ENCODE assay signal across 8 mouse cellular contexts in the genomic region with DNA sequence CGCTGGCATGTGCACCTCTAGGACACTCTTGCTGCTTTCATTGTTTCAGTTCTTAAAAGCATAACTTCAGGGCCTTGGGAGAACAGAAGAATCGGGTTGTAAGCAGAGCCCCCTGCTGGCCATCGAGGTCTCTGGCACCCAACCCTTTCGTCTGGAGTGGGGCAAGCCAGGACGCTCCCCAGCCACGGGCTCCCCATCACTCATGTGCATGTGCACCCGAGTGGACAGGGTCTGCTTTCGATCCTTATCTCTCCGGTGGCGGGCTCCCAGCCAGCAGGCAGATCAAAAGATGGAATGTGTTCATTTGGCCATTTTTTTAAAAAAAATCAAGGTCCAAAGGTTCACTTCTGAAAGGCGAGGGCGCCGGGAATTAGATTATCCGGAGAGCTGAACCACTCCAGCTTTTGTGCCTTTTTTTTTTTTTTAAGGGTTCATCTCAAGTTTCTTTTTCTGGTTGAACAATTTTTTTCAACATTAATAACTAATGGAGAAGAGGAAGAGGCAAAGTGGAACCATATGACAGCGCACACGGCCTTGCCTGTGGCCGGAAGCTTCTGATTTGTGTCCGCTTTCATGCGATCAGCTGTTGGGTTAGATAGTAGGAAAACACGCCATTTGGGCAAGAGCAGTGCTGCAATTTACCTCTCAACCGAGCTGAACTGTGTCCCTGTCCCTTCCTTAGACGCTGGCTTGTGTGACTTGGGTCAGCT. TPM values are rescaled to one million over a fixed set of nuclear protein-coding genes. Genes with fewer than 3 reads are reported as not detected.
A peak's percentile ranks its signal among the peaks of the same experiment; 100 is the strongest.
DNase-seq lines count a peak whose midpoint lies in the region; ATAC-seq and TF ChIP-seq lines count a peak whose summit lies in the region.

No protein-coding gene starts in this region.

- peak; percentile 77 for DNase-seq in ZHBTc4 (ENCODE audit: low read depth, low spot score)
- DNase-seq in cerebellum, postnatal 36 days = peak; percentile 81
- peak; percentile 88 for DNase-seq in gastrocnemius, adult 2 months
- peak; percentile 73 for DNase-seq in hindbrain, postnatal 0 days (ENCODE audit: low spot score)
- DNase-seq in left cerebral cortex, adult 2 months (ENCODE audit: extremely low spot score in 1 of 2, low spot score in 2 of 2) = peak; percentile 69 to 76
- DNase-seq in right cerebral cortex, postnatal 25 days = peak; percentile 70
- peak; percentile 78 to 83 for DNase-seq in urinary bladder, postnatal 36 days (ENCODE audit: low spot score in 2 of 2)

- intact Hi-C loops in gastrocnemius, adult 2 months (cut with DNase I) = loop anchor here (2.0 to 5.0 kb wide), 2 partner anchors 40 to 165 kb away; no protein-coding TSS in a partner anchor
- intact Hi-C loops in left cerebral cortex, adult 2 months (cut with DNase I) = loop anchor here (1.0 kb wide), 1 partner anchor 166 kb away; no protein-coding TSS in a partner anchor

- H3K4me1 ChIP-seq in hindbrain, postnatal 0 days (ENCODE audit: insufficient read depth, low read length) = peaks cover 4% of the 10 kb centered on the region

- peak; percentile 57; the same call in 1 of the 2 replicates for ATAC-seq in hindbrain, postnatal 0 days
- ATAC-seq in megakaryocyte-erythroid progenitor cell, adult 5-6 weeks (replicated peaks; ENCODE audit: low FRiP score, low TSS enrichment, poor library complexity, severe bottlenecking) = peak; percentile 79

- no peak overlapping the region for H3K4me2 ChIP-seq in hindbrain, postnatal 0 days (ENCODE audit: low read depth, low read length)

- peak; percentile 93 for TF ChIP-seq CTCF in gastrocnemius, adult 2 months (IDR thresholded peaks at IDR 0.05)
- peak; percentile 80 for TF ChIP-seq CTCF in hindbrain, postnatal 0 days (IDR thresholded peaks at IDR 0.05; ENCODE audit: low read depth)
- TF ChIP-seq CTCF in left cerebral cortex, adult 2 months (IDR thresholded peaks at IDR 0.05) = peak; percentile 89

- peak overlapping the region; percentile 18; the same call in 1 of the 2 replicates for H3K4me3 ChIP-seq in gastrocnemius, adult 2 months
- H3K4me3 ChIP-seq in hindbrain, postnatal 0 days (ENCODE audit: low read length) = no peak overlapping the region
- no peak overlapping the region for H3K4me3 ChIP-seq in left cerebral cortex, adult 2 months

- no peaks in the 10 kb centered on the region for H3K27me3 ChIP-seq in hindbrain, postnatal 0 days (ENCODE audit: insufficient read depth, low read length)

- peak overlapping the region; percentile 90 for H3K27ac ChIP-seq in gastrocnemius, adult 2 months
- peak overlapping the region; percentile 3; the same call in 1 of the 2 replicates for H3K27ac ChIP-seq in hindbrain, postnatal 0 days
- no peak overlapping the region; the same call in 1 of the 2 replicates for H3K27ac ChIP-seq in left cerebral cortex, adult 2 months

- H3K9me3 ChIP-seq in hindbrain, postnatal 0 days (ENCODE audit: low read length) = no peaks in the 10 kb centered on the region

- peaks cover 3% of the 10 kb centered on the region; the same call in 1 of the 2 replicates for H3K36me3 ChIP-seq in hindbrain, postnatal 0 days (ENCODE audit: insufficient read depth, low read length)

- H3K9ac ChIP-seq in hindbrain, postnatal 0 days (replicated peaks; ENCODE audit: low read length) = no peak overlapping the region

- WGBS in hindbrain, postnatal 0 days = 52% methylated on average over 22 of the region's 22 CpGs

RNA-seq across cellular contexts. Expression of gene Pqlc2, which starts 58.3 kb away (rescaled TPM):
- 1 to 10 TPM; 4.9 to 7.2 TPM for total RNA-seq in gastrocnemius, adult 2 months (2021)
- total RNA-seq in hindbrain, postnatal 0 days (2014; rRNA removed) = 23.1 and 23.5 TPM in 2 replicates
- 13.3 and 13.7 TPM in 2 replicates for polyA plus RNA-seq in hindbrain, postnatal 0 days (2015; fragmentation: Nextera tagmentation; extraction: Ambion mirVana)
- total RNA-seq in left cerebral cortex, adult 2 months (2021) = 10 to 100 TPM; 13.3 to 13.9 TPM
- total RNA-seq in megakaryocyte-erythroid progenitor cell, adult 5-6 weeks (2014; fragmentation: Nextera tagmentation) = 2.3 and 3.1 TPM in 2 replicates
- 4.0 and 6.6 TPM in 2 replicates for total RNA-seq in megakaryocyte-erythroid progenitor cell, adult 5-6 weeks (2017)

RNA-seq across cellular contexts. Expression of gene Akr7a5, which starts 58.3 kb away (rescaled TPM):
- 10 to 100 TPM; 31.2 to 34.7 TPM for total RNA-seq in gastrocnemius, adult 2 months (2021)
- total RNA-seq in hindbrain, postnatal 0 days (2014; rRNA removed) = 58.5 and 73.3 TPM in 2 replicates
- 67.6 and 69.2 TPM in 2 replicates for polyA plus RNA-seq in hindbrain, postnatal 0 days (2015; fragmentation: Nextera tagmentation; extraction: Ambion mirVana)
- 10 to 100 TPM; 27.2 to 27.9 TPM for total RNA-seq in left cerebral cortex, adult 2 months (2021)
- 32.1 and 33.8 TPM in 2 replicates for total RNA-seq in megakaryocyte-erythroid progenitor cell, adult 5-6 weeks (2014; fragmentation: Nextera tagmentation)
- total RNA-seq in megakaryocyte-erythroid progenitor cell, adult 5-6 weeks (2017) = 8.8 and 14.8 TPM in 2 replicates

RNA-seq across cellular contexts. Expression of gene Capzb, which starts 59.5 kb away (rescaled TPM):
- 100 to 1,000 TPM; 444 to 499 TPM for total RNA-seq in gastrocnemius, adult 2 months (2021)
- total RNA-seq in hindbrain, postnatal 0 days (2014; rRNA removed) = 86.6 and 88.5 TPM in 2 replicates
- 310 and 315 TPM in 2 replicates for polyA plus RNA-seq in hindbrain, postnatal 0 days (2015; fragmentation: Nextera tagmentation; extraction: Ambion mirVana)
- 100 to 1,000 TPM; 306 to 324 TPM for total RNA-seq in left cerebral cortex, adult 2 months (2021)
- total RNA-seq in megakaryocyte-erythroid progenitor cell, adult 5-6 weeks (2014; fragmentation: Nextera tagmentation) = 216 and 230 TPM in 2 replicates
- total RNA-seq in megakaryocyte-erythroid progenitor cell, adult 5-6 weeks (2017) = 90.1 and 113 TPM in 2 replicates
